Mouse (Mus musculus) testis, adult 2 months (tissue): ENCODE results near the gene Haghl. TPM values are rescaled to one million over a fixed set of nuclear protein-coding genes. Genes with fewer than 3 reads are reported as not detected.

Experiments
- H3K27ac ChIP-seq: fragments of 200-500 bp; 2 replicates; pipeline ENCODE4 v1.5.1; 2012; ENCODE audit warnings: low read depth, low read length; ENCODE audit not compliant: control insufficient read depth, insufficient read depth
- H3K27me3 ChIP-seq: fragments of 200-500 bp; 2 replicates; pipeline ENCODE4 v1.6.1; 2012; ENCODE audit warnings: mild to moderate bottlenecking, low read length, moderate library complexity; ENCODE audit not compliant: control insufficient read depth, insufficient read depth
- H3K36me3 ChIP-seq: fragments of 200-500 bp; 2 replicates; pipeline ENCODE4 v1.6.1; 2012; ENCODE audit warnings: mild to moderate bottlenecking, low read length; ENCODE audit not compliant: control insufficient read depth, insufficient read depth
- H3K4me1 ChIP-seq: fragments of 200-500 bp; 2 replicates; pipeline ENCODE4 v1.6.1; 2012; ENCODE audit warnings: low read length; ENCODE audit not compliant: control insufficient read depth, insufficient read depth
- H3K4me3 ChIP-seq: fragments of 200-500 bp; 2 replicates; pipeline ENCODE4 v1.5.1; 2012; ENCODE audit warnings: low read depth, mild to moderate bottlenecking, low read length, moderate library complexity, mixed read lengths; ENCODE audit not compliant: control insufficient read depth
- CTCF ChIP-seq: fragments of 200-500 bp; IDR thresholded peaks from 2 replicates; pipeline ENCODE4 v1.5.1; 2012; ENCODE audit warnings: low read depth, mild to moderate bottlenecking, inconsistent platforms, low read length, moderate library complexity; ENCODE audit not compliant: control insufficient read depth, insufficient read depth, insufficient replicate concordance
- POLR2A ChIP-seq: fragments of 200-500 bp; IDR thresholded peaks from 2 replicates; pipeline ENCODE4 v1.6.1; 2012; ENCODE audit warnings: low read depth, mild to moderate bottlenecking, inconsistent platforms, low read length, moderate library complexity; ENCODE audit not compliant: control insufficient read depth
- polyA plus RNA-seq: library from polyadenylated mRNA; depleted of rRNA; stranded (reverse); fragments of >200 nt; gene quantifications from 2 replicates; pipeline ENCODE4 v1.2.3, GENCODE M21; 2012

Gene Haghl
- polyA plus RNA-seq, 1 experiment: 83.4 TPM

- Histone ChIP-seq H3K36me3 (peaks cover 3% of the 10 kb centered on the region), H3K4me3 (no peak overlapping the region), H3K27ac (no peak overlapping the region), H3K27me3 (no peaks in the 10 kb centered on the region), H3K4me1 (peaks cover 11% of the 10 kb centered on the region)
- TF ChIP-seq POLR2A: no peak
- TF ChIP-seq CTCF: no peak
Measured at GRCm38 (mm10) chr17:25783086-25783485, 2.4 kb downstream of the Haghl start.

- Histone ChIP-seq H3K4me1 (peaks cover 11% of the 10 kb centered on the region), H3K4me3 (no peak overlapping the region), H3K36me3 (peaks cover 5% of the 10 kb centered on the region), H3K27me3 (no peaks in the 10 kb centered on the region), H3K27ac (no peak overlapping the region)
- TF ChIP-seq POLR2A: no peak
- no peak for TF ChIP-seq CTCF
Measured at GRCm38 (mm10) chr17:25781339-25781738, 4.1 kb downstream of the Haghl start.

GRCm38 (mm10) chr17:25777948-25778347 lies 7.5 kb downstream of the Haghl start:
- no peak for TF ChIP-seq POLR2A
- no peak for TF ChIP-seq CTCF
- no peak overlapping the region for H3K4me3 ChIP-seq
- peaks cover 5% of the 10 kb centered on the region for H3K36me3 ChIP-seq
- no peak overlapping the region for H3K27ac ChIP-seq
- H3K4me1 ChIP-seq: peaks cover 5% of the 10 kb centered on the region
- no peaks in the 10 kb centered on the region for H3K27me3 ChIP-seq

GRCm38 (mm10) chr17:25775318-25776062 lies 10.0 kb downstream of the Haghl start:
- H3K4me1 ChIP-seq: peaks cover 5% of the 10 kb centered on the region
- no peak overlapping the region for H3K4me3 ChIP-seq
- H3K27ac ChIP-seq: no peak overlapping the region
- peaks cover 2% of the 10 kb centered on the region; the same call in 1 of the 2 replicates for H3K36me3 ChIP-seq
- H3K27me3 ChIP-seq: no peaks in the 10 kb centered on the region
- TF ChIP-seq CTCF (no peak), POLR2A (no peak)

GRCm38 (mm10) chr17:25773549-25774120 lies 11.8 kb downstream of the Haghl start, which contains the start of gene Narfl:
Gene Narfl (plus strand): TSS chr17:25773776.
- no peaks in the 10 kb centered on the region for H3K27me3 ChIP-seq
- H3K36me3 ChIP-seq: peaks cover 2% of the 10 kb centered on the region; the same call in 1 of the 2 replicates
- TF ChIP-seq POLR2A: peak; percentile 62; the same call in 1 of the 2 replicates
- peak; percentile 95; the same call in 1 of the 2 replicates for TF ChIP-seq CTCF
- H3K4me3 ChIP-seq: peak within 1 kb of the TSS; percentile 92
- H3K27ac ChIP-seq: no peak within 1 kb of the TSS
- peaks cover 5% of the 10 kb centered on the region for H3K4me1 ChIP-seq

- Histone ChIP-seq H3K36me3 (no peaks in the 10 kb centered on the region), H3K4me3 (no peak overlapping the region), H3K27ac (no peak overlapping the region), H3K27me3 (no peaks in the 10 kb centered on the region), H3K4me1 (peaks cover 3% of the 10 kb centered on the region)
- TF ChIP-seq CTCF (no peak), POLR2A (no peak)
Measured at GRCm38 (mm10) chr17:25769331-25769730, 16.1 kb downstream of the Haghl start.

- H3K36me3 ChIP-seq: no peaks in the 10 kb centered on the region
- H3K4me1 ChIP-seq: peaks cover 3% of the 10 kb centered on the region; the same call in 1 of the 2 replicates
- H3K4me3 ChIP-seq: no peak overlapping the region
- no peaks in the 10 kb centered on the region for H3K27me3 ChIP-seq
- TF ChIP-seq POLR2A: no peak
- TF ChIP-seq CTCF: no peak
- no peak overlapping the region for H3K27ac ChIP-seq
Measured at GRCm38 (mm10) chr17:25765886-25766285, 19.6 kb downstream of the Haghl start.
